Mouse (Mus musculus) neutrophil, adult 5-6 weeks (primary cell): ENCODE results near the gene Pla2g12b. TPM values are rescaled to one million over a fixed set of nuclear protein-coding genes. Genes with fewer than 3 reads are reported as not detected.

Experiments
- ATAC-seq: fragments of 151-379, 151-347 bp; 2 replicates; pipeline ENCODE4 v1.8.0; 2017; ENCODE audit warnings: mild to moderate bottlenecking, moderate TSS enrichment; ENCODE audit not compliant: insufficient number of reproducible peaks, poor library complexity, low FRiP score, severe bottlenecking; ENCODE audit errors: extremely low read depth
- total RNA-seq: library from RNA; stranded (forward); fragments of 200-1000 nt; gene quantifications from 2 replicates; pipeline ENCODE4 v1.2.3, GENCODE M21; 2017

Pla2g12b gene
- total RNA-seq, 1 experiment from 2014 or later, result not detected

- no peak for ATAC-seq
These were observed 44.1 kb downstream of the Pla2g12b start for GRCm38 (mm10) chr10:59447546-59447945.

- no peak for ATAC-seq
These were observed 48.4 kb downstream of the Pla2g12b start for GRCm38 (mm10) chr10:59451839-59452238.

GRCm38 (mm10) chr10:59454631-59455030 is 51.2 kb downstream of the Pla2g12b start:
- ATAC-seq, result no peak

GRCm38 (mm10) chr10:59459767-59460166 is 56.3 kb downstream of the Pla2g12b start:
- no peak for ATAC-seq

GRCm38 (mm10) chr10:59462307-59462706 is 58.8 kb downstream of the Pla2g12b start:
- no peak for ATAC-seq

- ATAC-seq, result no peak
These were observed 62.1 kb downstream of the Pla2g12b start for GRCm38 (mm10) chr10:59465546-59465945.

- no peak for ATAC-seq
These were observed 63.2 kb downstream of the Pla2g12b start for GRCm38 (mm10) chr10:59466626-59467025.

GRCm38 (mm10) chr10:59467297-59467696 is 63.8 kb downstream of the Pla2g12b start:
- no peak for ATAC-seq

- ATAC-seq, result no peak
These were observed 67.0 kb downstream of the Pla2g12b start for GRCm38 (mm10) chr10:59470451-59470850.

Other genes with a start within 250 kb of the Pla2g12b start
- 8.5 and 9.8 TPM in 2 replicates for gene Sept10, start 181.8 kb upstream of the Pla2g12b start, total RNA-seq
- gene Sowahc, start 181.7 kb upstream of the Pla2g12b start, total RNA-seq, result 10.3 and 15.4 TPM in 2 replicates
- 17.1 and 19.8 TPM in 2 replicates for gene P4ha1, start 80.4 kb upstream of the Pla2g12b start, total RNA-seq
- 2.5 and 4.1 TPM in 2 replicates for gene Gm10273, start 8.0 kb upstream of the Pla2g12b start, total RNA-seq
- gene Oit3, start 38.1 kb downstream of the Pla2g12b start, total RNA-seq, result 0.35 TPM in 1 of 2 replicates, not detected in the other
- not detected in 2 replicates for gene Gm10322, start 212.4 kb downstream of the Pla2g12b start, total RNA-seq
- gene Mcu, start 213.0 kb downstream of the Pla2g12b start, total RNA-seq, result 15.8 and 17.7 TPM in 2 replicates